Mouse (Mus musculus) heart, postnatal 25 days (tissue): ENCODE measurements at regions not wholly inside any gene's neighbourhood (a gene's known extent, or its start where the extent isn't known, plus 50 kb on each side); places are given as distances from the start of the nearest gene placed in this dataset.
"Not testable (repeated sequence)": the region's sequence is repeated elsewhere in the genome, so short reads cannot be mapped to it uniquely, and the experiment has no call there.

Experiments used
- DNase-seq: peaks from one replicate; pipeline ENCODE4 v3.0.0; 2022; ENCODE audit warnings: low spot score
- intact Hi-C: fragments of 180-260 bp; cut with DNase I; formaldehyde crosslinking; loops from one replicate; pipeline ENCODE4 v1.15.1; 2025

DNA sequence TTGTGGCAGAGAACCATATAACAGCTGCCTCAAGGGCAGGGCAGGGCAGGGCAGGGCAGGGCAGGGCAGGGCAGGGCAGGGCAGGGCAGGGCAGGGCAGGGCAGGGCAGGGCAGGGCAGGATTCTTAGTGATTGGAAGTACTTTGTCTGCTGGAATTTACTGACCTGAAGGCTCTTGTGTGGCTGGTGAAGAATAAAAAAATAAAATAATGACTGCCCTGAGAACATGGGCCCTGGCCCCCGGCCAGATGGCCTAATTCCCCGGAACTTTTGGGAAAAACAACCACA lies 169.3 kb downstream of the Qk start:
- intact Hi-C loops, DNase-seq: not testable (repeated sequence)

DNA sequence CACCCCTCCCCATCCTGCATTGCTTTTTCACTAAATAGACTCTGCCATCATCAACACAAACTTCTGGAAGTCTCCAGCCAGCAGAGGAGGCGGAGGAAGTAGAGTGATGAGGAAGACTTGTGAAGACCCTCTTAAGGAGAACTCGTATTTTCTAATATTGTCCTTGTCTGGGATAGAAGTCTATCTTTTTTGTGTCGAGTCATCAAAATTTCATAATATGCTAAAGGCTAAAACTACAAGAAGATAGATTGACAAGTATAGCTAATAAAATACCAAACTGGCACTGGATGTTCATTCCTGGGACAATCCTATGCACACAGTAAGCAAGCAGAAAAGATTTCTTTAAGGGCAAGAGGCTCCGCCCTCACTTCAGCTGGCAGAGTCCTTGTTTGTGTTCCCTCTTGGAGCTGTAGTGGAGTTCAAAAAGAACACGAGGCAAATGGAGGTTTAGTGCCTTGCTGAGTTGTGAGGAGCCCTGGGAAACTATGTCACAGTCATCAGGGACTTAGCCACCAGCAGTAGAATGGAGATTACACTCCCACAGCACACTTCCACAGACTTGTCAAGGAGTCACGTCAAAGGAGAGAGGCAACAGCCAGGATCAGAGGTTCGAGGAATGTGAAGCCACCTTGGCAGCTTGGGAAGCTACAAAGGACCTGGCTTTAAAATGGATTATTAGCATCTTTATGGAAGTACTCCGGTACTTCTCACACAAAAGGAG lies 169.8 kb downstream of the Qk start:
- intact Hi-C loops, result no loop called here
- DNase-seq, result no peak

DNA sequence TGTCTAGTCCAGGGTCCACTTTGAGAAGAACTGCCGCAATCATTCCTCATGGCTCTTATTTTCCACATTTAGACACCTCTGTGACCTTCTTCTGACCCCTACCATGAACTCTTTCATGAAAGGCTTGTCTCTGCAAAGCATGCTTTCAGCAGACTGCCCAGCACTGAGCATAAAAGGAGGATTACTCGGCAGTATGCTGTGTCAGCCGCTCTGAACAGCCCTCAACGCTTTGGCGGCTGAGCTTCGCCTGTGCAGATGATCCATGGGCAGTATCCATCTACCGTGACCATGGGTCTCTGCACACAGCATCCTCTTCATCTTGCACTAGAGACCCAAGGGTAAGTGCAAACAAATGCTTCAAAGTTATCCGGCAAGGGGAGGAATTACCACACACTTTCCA lies 172.5 kb downstream of the Qk start:
- intact Hi-C loops, result no loop called here

DNA sequence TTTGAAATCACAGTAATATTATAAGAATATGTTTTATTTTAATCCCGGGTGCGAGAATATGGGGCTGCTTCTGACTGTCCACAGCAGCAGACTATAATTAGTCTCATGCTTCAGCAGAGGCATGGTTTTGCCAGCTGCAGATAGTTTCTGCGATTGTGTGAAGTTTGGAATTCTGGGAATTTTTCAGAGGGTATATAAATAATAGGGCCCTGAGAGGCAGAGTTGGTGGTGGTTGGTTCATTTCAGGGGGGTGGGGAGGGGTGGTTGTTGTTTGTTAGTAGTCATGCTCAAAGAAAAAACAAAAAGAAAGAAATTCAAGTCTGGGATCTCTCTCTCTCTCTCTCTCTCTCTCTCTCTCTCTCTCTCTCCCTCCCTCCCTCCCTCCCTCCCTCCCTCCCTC lies 173.1 kb downstream of the Qk start:
- intact Hi-C loops, result no loop called here

More for the DNA sequence above, 172.5 kb downstream of the Qk start:
- DNase-seq, result no peak

DNA sequence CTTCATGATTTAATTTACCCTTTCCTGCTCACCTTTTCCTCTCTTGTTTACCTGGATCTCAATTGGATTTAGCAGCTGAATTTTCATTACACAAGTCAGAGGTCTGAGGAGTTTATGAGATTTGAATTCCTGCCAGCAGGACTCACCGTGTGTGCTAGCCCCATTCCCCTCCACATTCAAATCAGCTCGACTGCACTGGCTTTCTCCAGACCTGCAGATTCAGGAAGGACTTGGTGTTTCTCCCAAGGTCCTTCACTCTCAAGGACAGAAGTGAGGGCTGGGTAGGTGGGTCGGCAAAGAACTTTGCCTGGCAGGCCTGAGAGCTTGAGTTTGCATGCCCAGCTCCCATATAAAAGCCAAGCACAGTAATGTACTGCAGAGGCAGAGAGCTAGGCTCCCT lies 180.8 kb downstream of the Qk start:
- intact Hi-C loops, result no loop called here
- no peak for DNase-seq

More for the DNA sequence above, 173.1 kb downstream of the Qk start:
- DNase-seq, result no peak

DNA sequence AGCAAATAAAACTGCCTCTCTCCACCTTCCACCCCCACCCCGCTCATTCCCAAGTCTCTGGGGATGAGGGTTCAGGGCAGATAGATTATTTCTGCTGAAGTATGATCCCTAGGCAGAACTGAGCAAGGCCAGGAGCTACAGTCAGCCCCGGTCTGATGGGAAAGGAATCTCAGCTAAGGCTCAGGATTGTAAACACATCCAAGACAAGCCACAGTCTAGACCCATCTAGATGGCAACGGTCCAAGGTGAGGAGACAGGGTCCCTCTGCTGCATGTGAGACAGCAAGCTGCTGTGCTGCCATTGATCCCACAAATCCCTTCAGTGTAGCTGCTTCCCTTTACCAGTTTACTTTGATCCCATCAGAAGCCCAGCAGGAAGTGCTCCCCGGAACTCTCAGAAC lies 181.3 kb downstream of the Qk start:
- DNase-seq, result no peak
- intact Hi-C loops, result no loop called here

DNA sequence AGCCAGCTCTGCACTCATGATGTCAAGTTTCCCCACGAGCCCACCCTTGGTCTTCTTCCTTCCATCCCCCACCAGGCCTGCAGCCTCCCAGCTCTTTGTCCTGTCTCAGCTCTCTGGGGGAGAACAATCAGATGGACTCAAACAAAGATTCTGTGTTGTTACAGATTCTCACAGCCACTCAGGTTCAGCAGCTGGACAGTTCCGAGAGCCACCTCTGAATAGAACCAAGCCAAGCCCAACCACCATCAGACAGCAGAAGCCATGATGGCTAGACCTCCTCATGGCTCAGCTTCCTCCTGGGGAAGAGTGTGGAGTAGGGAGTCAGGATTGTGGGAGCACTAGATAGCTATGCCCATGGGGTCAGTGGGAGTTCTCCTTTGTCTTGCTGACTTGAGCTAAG lies 184.5 kb downstream of the Qk start:
- intact Hi-C loops, result no loop called here

DNA sequence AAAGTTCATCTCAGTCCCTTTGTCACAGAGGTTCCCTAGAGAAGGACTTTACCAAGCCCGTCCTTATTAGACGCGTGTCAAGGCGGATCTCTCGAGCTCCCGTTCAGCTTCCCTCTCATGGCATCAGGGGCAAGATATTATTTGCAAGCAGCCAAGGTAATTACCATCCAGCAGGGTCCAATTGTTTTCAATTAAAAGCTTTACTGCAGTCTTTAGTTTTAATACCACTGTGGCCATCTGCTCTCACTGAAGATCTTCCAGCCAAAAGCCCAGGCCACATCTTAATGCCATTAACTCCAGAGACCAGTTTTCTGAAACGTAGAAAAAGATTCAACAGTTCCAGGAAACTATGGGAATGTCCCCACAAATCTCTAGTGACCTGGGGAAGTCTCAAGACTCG lies 191.1 kb downstream of the Qk start:
- intact Hi-C loops, result no loop called here
- no peak for DNase-seq

More for the DNA sequence above, 184.5 kb downstream of the Qk start:
- DNase-seq, result no peak

DNA sequence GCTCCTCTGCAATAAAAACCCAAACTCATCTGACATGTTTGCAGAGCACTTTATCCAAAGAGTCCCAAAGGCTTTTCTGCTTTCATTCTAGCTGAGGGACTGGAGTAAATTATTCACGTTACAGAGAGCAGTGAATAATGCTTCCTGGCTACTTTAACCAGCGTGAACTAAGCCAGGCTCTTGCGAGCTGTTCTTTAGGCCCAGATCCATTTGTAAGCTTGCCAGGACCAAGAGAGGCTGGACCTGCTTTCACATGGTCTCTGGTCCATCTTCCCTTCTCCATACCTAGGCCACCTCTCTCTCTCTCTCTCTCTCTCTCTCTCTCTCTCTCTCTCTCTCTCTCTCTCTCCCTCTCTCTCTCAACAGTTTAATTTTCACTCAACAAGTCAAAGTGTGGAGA lies 197.2 kb downstream of the Qk start:
- no peak for DNase-seq
- intact Hi-C loops, result loop anchor here (5.0 kb wide), 1 partner anchor 65 kb away; no protein-coding TSS in a partner anchor

DNA sequence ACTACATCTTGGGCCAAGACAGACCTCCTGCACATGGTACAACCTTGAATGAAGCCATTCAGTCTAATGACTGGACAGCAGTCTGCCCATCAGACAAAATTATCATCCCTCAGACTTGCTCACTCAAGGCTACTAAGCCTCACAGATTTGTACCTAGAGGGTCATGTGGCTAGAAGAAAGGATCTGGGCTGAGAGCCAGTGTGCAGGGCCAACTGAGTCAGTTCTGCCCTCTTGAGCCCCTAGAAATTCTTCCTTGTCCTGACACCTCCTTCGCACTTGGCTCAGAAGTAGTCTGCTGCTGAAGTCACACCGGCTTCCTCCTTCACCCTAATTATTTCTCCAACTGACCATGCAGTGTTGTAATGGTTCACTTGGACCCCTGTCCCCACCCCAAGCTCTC lies 207.5 kb downstream of the Qk start:
- DNase-seq, result no peak
- intact Hi-C loops, result no loop called here

DNA sequence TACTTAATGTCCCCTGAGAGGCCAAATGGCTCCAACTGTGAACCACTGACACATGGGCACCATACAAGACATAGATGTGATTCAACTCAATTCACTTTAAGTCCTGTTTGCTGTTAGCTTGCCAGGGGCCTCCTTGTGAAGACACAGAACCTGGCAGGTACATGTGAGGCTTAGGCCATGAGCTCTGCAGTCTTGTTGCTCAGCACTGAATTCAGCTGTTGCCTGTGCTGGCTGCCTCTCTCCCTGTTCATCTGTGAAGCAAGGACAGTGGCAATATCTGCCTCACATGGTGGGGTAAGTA lies 209.3 kb downstream of the Qk start:
- intact Hi-C loops, result no loop called here
- no peak for DNase-seq

DNA sequence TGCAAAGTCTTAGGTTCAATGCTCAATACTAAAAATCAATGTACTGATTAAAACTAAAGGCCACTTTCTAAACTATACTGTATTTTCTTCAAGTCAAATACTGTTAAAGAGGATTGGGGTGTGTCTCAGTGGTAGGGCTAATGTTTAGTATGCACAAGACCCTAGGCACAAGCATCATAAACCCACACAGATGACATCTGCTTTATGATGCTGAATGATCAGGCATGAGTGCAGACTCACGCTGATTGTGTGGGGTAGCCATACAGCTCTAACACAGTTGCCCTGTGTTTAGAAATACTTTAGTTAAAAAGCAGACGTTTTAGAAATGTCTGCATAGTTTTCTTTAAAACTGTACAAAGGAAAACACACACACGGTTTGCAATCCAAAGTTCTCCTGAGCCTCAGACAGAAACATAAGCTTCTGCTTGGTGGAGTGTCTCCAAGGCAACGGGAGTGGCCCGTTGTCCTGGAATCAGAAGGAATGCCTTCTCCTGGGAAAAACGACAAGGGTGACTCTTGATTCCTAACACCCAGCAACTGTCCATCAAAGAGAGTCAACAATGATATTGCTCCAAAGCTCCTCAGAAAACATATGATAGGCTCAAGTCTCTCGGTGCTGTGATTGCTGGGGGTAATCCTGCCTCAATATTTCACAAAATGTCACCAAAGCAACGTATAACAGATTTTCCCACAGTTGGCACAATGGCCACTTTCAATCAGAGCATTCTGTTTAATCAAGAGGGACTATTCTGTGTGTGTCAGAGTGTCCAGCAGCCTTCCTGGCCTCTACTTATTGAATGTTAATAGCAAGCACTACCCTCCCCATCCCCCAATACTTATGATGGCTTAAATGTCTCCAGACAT lies 209.9 kb downstream of the Qk start:
- intact Hi-C loops, result no loop called here

DNA sequence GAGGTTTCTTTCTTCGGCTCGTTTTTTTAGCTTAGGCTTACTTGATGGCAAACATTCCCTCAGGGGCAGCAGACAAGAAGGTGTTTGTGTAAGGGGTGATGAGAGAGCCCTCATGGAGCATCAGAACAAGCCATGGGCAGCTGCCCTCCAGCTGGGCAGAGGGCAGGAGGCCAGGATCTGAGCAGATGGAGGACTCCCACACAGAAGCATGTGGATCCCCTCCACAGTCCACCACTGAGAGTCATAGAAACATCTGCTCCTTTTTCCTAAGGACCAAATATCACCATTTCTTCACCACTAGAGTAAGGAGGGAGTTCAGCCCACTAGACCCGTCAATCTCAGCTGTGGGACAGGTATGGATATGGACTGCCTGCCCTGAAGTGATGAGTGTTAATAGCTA lies 214.4 kb downstream of the Qk start:
- no peak for DNase-seq
- intact Hi-C loops, result no loop called here

More for the DNA sequence above, 209.9 kb downstream of the Qk start:
- DNase-seq, result no peak

DNA sequence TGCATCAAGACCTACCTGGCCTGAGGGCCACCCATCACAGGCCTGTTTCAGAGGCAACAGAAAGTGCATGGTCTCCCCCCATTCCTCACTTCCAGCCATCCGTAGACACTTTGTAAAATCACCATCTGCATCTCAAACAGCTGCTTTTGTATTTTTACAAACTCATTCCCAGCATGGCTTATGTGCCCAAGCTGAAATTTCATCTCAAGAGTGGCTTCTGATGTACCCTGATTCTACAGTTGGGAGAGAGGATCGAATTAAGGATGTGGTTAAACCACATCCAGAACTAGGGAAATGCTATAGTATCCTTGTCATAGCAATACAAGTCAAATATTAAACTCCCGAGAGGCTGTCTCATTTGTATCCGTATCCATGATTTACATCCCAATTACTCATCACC lies 221.5 kb downstream of the Qk start:
- intact Hi-C loops, result loop anchor here (5.0 to 10.0 kb wide), 3 partner anchors 277 to 394 kb away; no protein-coding TSS in a partner anchor
- DNase-seq, result no peak

DNA sequence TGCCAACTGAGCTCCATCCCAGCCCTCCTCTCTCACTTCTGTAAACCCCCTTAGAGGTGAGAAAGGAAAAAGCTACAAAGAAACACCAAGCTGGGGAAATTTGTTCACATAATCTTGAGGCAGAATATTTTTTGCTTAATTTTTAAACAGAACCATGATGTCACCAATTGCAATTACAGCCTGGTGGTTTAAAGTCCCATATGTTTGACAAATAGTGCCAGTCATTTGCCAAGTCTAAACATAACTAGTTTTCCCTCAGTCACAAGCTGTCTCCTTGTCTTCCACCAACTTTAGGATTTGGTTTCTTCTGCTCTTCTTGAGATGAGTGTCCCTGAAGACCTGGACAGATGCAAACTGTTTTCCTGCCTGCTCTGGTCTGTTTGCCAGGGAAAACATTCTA lies 222.0 kb downstream of the Qk start:
- no peak for DNase-seq
- intact Hi-C loops, result loop anchor here (5.0 to 10.0 kb wide), 3 partner anchors 277 to 395 kb away; no protein-coding TSS in a partner anchor

DNA sequence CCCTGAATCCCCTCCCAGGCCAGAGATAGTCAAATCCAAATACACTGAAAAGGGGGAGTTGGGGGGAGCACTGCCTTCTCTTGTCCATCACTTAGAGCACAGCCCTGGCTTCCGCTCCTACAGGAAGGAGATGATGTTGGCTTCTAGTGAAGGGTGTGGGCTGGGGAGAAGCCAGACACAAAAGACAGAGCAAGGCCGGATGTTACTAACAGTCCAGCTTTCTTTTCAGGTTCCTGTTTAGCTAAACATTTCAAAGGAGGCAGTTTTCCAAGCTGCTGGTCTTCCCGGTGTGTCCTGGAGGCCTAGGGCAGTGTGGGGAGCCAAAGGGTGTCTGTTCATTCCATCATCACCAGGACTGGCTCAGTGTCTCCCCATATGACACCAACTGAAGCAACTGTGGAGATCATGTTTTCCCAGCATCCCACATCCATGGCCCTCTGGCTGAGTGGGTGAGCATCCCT lies 223.8 kb downstream of the Qk start:
- peak; percentile 60 for DNase-seq

DNA sequence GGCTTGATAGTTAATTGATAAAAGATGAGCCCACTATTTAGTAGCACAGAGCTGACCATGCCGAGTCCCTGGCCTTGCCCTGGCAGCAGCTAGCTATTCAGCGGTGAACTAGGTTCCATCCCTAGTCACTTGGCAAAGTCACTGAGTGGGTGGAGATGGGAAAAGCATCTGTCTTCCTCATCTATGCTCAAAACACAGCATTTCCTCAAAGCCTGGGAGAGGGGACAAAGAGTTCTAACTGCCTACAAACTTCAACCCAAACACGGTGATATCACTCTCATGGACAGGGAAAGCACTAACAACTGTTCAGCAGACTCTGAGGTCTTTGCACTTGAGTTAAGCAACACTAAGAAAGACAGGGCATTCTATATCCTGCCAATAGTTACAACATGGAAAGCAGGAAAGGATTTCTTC lies 225.5 kb downstream of the Qk start:
- intact Hi-C loops, result loop anchor here (1.0 to 10.0 kb wide), 5 partner anchors 56 to 335 kb away; no protein-coding TSS in a partner anchor
- DNase-seq, result peak; percentile 81

More for the DNA sequence above, 223.8 kb downstream of the Qk start:
- intact Hi-C loops, result loop anchor here (2.0 to 10.0 kb wide), 5 partner anchors 221 to 396 kb away; no protein-coding TSS in a partner anchor

DNA sequence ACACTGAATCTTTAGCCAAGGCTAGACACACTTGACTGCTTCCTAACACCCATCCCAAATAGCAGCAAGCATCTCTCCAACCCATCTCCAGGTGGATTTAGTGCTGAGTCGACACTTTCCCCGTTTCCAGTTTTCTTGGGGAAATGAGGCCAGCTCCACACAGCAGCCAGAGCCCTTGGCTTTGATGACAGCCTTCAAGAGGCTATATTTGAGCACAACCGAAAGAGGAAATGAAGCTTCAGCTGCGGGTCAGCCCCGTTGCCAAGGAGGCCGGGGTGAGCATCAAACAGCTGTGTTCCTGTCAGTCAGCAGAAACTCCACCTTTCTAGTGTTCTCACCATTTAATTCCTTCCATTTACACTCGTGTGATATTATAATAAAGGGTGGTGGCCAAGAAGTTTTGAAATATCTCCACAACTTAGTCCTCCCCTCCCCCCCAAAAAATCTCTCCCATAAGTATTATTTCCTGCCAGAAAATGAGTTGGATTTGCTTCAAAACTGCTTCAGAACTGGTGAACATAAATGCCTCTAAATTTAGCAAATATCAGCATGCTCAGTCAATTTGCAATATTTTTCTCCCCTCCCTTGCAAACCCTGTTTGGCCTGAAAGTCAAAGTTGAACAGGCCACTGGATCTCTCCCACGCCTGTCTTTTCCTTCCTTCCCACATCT lies 226.1 kb downstream of the Qk start:
- intact Hi-C loops, result loop anchor here (1.0 to 10.0 kb wide), 6 partner anchors 52 to 335 kb away; no protein-coding TSS in a partner anchor
- peak; percentile 75 for DNase-seq

DNA sequence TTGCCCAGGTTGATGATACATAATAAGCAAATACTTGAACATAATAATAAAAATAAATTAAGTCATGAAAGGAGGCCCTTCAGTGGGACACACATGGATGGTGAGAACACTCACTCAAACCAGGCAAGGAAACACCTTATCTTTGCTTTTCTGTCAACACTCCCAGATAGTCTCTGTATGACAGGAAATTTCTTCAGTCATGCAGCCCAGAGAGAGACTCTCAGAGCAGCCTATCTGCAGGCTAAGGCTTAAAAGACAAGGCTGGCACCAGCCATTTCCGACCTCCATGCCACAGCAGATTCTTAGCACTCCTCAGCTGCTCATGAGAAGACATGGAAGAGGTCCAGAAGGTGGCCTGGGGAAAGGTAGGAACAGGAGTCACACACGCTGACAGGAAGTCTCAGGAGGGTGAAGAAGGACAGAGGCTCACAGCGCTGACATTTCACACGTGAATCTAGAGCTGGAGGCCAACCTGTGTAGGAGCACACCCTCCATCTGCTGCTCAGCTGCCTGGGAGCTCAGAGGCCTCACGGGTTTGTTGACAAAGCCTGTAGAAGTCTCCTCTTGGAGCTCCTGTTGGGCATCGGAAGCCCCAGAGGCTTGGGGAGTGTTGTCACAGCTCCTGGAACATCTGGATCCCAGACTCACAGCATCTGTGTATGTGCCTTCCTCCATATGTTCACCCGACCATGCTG lies 232.3 kb downstream of the Qk start:
- no peak for DNase-seq
- intact Hi-C loops, result no loop called here

DNA sequence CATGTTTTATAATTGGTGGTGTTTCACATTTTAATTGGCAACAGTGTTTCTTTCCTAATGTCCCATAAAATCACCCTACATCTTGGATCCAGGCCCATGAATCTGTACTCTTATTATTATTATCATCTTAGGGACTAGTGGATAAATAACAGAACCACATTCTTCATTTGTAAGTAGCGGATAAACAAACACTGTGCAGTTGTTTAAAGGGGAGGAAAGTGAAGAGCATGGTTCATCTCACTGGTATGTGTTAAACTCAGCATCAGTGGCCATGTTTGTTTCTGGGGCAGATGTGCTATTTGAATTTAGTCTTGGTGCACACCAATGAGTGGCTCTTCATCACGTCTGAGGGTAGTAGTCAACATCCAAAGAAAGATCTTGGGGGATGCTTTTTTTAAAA lies 233.1 kb downstream of the Qk start:
- intact Hi-C loops, result no loop called here
- DNase-seq, result no peak
